Mouse (Mus musculus): ENCODE results near the gene Casp14. TPM values are rescaled to one million over a fixed set of nuclear protein-coding genes. Genes with fewer than 3 reads are reported as not detected.

The Casp14 gene
- polyA plus RNA-seq, 1 experiment from 2014 or later = not detected

DNA sequence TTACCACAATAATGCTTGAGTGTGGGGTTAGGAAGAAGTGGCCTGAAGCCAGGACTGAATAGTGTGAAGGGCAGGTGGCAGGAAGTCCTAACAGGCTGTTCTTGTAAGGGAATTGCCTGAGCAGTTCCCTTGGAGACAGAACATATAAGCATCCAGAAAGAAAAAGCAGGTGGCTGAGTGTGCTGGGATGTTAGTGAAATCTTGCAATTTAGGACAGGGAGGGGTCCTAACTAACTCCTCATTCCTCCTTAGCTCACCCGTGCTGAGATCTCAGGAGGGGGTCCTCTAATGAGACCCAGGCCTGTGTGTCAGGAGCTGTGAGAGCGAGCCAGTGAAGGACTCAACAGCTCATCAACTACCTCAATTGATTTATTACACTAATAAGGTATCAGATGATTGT, 5.3 kb upstream of the Casp14 start:
- no peak for TF ChIP-seq CTCF (IDR thresholded peaks at IDR 0.05; ENCODE audit: low read depth)
- no peak for ATAC-seq (replicated peaks; ENCODE audit: low FRiP score, low read depth)
- Histone ChIP-seq H3K27ac (no peak overlapping the region), H3K27me3 (ENCODE audit: insufficient read depth, low read length) (no peaks in the 10 kb centered on the region), H3K9ac (ENCODE audit: low read depth, low read length) (no peak overlapping the region), H3K4me3 (replicated peaks; ENCODE audit: low read depth, low read length) (no peak overlapping the region), H3K9me3 (replicated peaks; ENCODE audit: low read length) (no peaks in the 10 kb centered on the region), H3K4me2 (ENCODE audit: low read length) (no peak overlapping the region), H3K36me3 (ENCODE audit: insufficient read depth, low read length) (no peaks in the 10 kb centered on the region), H3K4me1 (replicated peaks; ENCODE audit: insufficient read depth, low read length) (no peaks in the 10 kb centered on the region)
- DNase-seq (ENCODE audit: low spot score) = no peak
- WGBS = 10% methylated on average over 2 of the region's 2 CpGs

DNA sequence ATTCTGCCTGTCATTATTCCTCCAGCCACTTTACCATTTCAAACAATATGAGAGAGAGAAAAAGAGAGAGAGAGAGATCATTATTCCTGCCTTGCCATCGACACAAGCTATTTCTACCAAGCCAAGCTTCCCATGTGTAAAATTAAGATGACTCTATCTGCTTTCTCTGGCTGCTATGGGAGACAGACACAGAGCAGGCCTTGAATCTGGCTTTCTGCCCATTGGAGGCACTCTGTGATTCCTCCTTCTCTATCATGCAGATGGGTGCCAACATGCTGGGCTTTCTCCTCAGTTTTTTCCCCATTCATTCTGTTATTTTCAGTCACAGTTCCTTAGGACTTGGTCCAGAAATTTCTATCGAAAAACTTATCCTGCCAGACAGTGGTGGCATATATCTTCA, 4.6 kb upstream of the Casp14 start:
- Histone ChIP-seq H3K27me3 (ENCODE audit: insufficient read depth, low read length) (no peaks in the 10 kb centered on the region), H3K9ac (ENCODE audit: low read depth, low read length) (no peak overlapping the region), H3K4me2 (ENCODE audit: low read length) (no peak overlapping the region), H3K9me3 (replicated peaks; ENCODE audit: low read length) (no peaks in the 10 kb centered on the region), H3K4me3 (replicated peaks; ENCODE audit: low read depth, low read length) (no peak overlapping the region), H3K27ac (no peak overlapping the region), H3K36me3 (ENCODE audit: insufficient read depth, low read length) (no peaks in the 10 kb centered on the region), H3K4me1 (replicated peaks; ENCODE audit: insufficient read depth, low read length) (no peaks in the 10 kb centered on the region)
- 68% methylated on average over 2 of the region's 2 CpGs for WGBS
- DNase-seq (ENCODE audit: low spot score) (no peak), ATAC-seq (replicated peaks; ENCODE audit: low FRiP score, low read depth) (no peak)
- no peak for TF ChIP-seq CTCF (IDR thresholded peaks at IDR 0.05; ENCODE audit: low read depth)

DNA sequence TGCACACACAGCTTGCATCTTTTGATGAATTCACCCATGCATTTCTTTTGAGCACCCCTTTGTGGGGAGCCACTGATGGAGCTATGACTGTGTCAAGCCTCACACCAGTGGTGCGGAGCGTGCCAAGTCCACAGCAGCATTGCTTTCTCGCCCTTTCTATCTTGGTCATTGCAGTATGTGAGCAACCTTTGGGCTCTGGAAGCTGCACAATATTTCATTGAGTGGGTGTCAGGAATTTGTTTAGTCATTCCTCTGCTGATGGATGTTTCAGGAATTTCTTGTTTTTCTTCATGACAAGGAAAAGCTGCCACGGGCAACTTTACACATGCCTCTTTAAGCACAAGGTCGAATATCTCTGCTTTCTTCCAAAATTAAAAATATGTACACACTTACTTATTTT, 3.9 kb upstream of the Casp14 start:
- DNase-seq (ENCODE audit: low spot score) = no peak
- Histone ChIP-seq H3K9me3 (replicated peaks; ENCODE audit: low read length) (no peaks in the 10 kb centered on the region), H3K36me3 (ENCODE audit: insufficient read depth, low read length) (no peaks in the 10 kb centered on the region), H3K4me2 (ENCODE audit: low read length) (no peak overlapping the region), H3K4me1 (replicated peaks; ENCODE audit: insufficient read depth, low read length) (no peaks in the 10 kb centered on the region), H3K9ac (ENCODE audit: low read depth, low read length) (no peak overlapping the region), H3K27me3 (ENCODE audit: insufficient read depth, low read length) (no peaks in the 10 kb centered on the region), H3K4me3 (replicated peaks; ENCODE audit: low read depth, low read length) (no peak overlapping the region), H3K27ac (no peak overlapping the region)
- TF ChIP-seq CTCF (IDR thresholded peaks at IDR 0.05; ENCODE audit: low read depth) = no peak
- no peak for ATAC-seq (replicated peaks; ENCODE audit: low FRiP score, low read depth)
- WGBS = 78% methylated on average over 5 of the region's 5 CpGs

DNA sequence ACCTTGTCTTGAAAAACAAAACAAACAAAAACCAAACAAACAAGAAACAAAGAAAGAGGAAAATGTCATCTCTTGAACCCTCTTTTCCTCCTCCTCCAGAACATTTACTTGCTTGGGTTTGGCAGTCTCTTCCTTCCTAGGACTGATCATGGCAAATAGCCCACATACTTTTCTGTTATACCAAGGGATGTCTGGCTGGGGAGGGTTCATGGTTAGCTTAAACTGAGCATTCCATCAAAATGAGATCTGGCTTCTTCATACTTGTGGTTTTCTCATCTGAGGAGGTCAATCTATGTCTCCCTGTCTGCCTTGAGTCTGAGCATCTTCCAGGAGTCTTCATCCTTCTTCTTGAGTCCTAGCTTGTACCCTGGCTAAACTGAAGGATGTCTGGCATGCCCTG, 1.9 kb downstream of the Casp14 start:
- Histone ChIP-seq H3K9me3 (replicated peaks; ENCODE audit: low read length) (no peaks in the 10 kb centered on the region), H3K4me1 (replicated peaks; ENCODE audit: insufficient read depth, low read length) (no peaks in the 10 kb centered on the region), H3K9ac (ENCODE audit: low read depth, low read length) (no peak overlapping the region), H3K4me2 (ENCODE audit: low read length) (no peak overlapping the region), H3K36me3 (ENCODE audit: insufficient read depth, low read length) (no peaks in the 10 kb centered on the region), H3K4me3 (replicated peaks; ENCODE audit: low read depth, low read length) (no peak overlapping the region), H3K27ac (no peak overlapping the region), H3K27me3 (ENCODE audit: insufficient read depth, low read length) (no peaks in the 10 kb centered on the region)
- ATAC-seq (replicated peaks; ENCODE audit: low FRiP score, low read depth) (no peak), DNase-seq (ENCODE audit: low spot score) (no peak)
- TF ChIP-seq CTCF (IDR thresholded peaks at IDR 0.05; ENCODE audit: low read depth) = no peak

- WGBS = 93% methylated on average over 7 of the region's 7 CpGs
Observed at GRCm38 (mm10) chr10:78715156-78715555, 2.9 kb downstream of the Casp14 start.

DNA sequence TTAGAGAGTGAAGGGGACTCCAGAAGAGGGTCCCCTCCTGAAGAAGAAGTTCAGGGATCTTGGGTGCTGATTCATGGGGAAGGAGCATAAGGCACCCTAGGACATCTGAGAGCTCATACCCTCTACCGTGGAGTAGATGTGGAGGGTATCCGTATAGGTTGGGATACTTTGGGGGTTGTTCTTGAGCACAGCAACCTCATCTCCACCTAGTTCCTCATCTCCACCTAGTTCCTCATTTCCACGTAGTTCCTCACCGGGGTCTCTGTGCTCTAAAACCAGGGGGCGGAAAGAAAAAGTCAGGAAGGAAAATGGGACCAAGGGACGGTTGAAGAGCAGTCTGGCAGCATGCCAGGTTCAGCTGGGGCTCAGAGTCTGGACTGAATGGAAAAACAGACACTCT, 4.0 kb downstream of the Casp14 start:
- ATAC-seq (replicated peaks; ENCODE audit: low FRiP score, low read depth) (no peak), DNase-seq (ENCODE audit: low spot score) (no peak)
- H3K9me3 ChIP-seq (replicated peaks; ENCODE audit: low read length) = no peaks in the 10 kb centered on the region
- no peak overlapping the region for H3K4me2 ChIP-seq (ENCODE audit: low read length)
- no peak overlapping the region for H3K9ac ChIP-seq (ENCODE audit: low read depth, low read length)
- no peaks in the 10 kb centered on the region for H3K27me3 ChIP-seq (ENCODE audit: insufficient read depth, low read length)
- H3K4me1 ChIP-seq (replicated peaks; ENCODE audit: insufficient read depth, low read length) = no peaks in the 10 kb centered on the region
- H3K4me3 ChIP-seq (replicated peaks; ENCODE audit: low read depth, low read length) = no peak overlapping the region
- TF ChIP-seq CTCF (IDR thresholded peaks at IDR 0.05; ENCODE audit: low read depth) = no peak
- 64% methylated on average over 6 of the region's 6 CpGs for WGBS
- H3K36me3 ChIP-seq (ENCODE audit: insufficient read depth, low read length) = no peaks in the 10 kb centered on the region
- no peak overlapping the region for H3K27ac ChIP-seq

More at GRCm38 (mm10) chr10:78715156-78715555, 2.9 kb downstream of the Casp14 start:
- H3K27ac ChIP-seq = no peak overlapping the region
- no peak overlapping the region for H3K9ac ChIP-seq (ENCODE audit: low read depth, low read length)
- no peaks in the 10 kb centered on the region for H3K4me1 ChIP-seq (replicated peaks; ENCODE audit: insufficient read depth, low read length)
- H3K4me2 ChIP-seq (ENCODE audit: low read length) = no peak overlapping the region
- H3K4me3 ChIP-seq (replicated peaks; ENCODE audit: low read depth, low read length) = no peak overlapping the region
- no peak for ATAC-seq (replicated peaks; ENCODE audit: low FRiP score, low read depth)
- no peak for DNase-seq (ENCODE audit: low spot score)
- no peaks in the 10 kb centered on the region for H3K36me3 ChIP-seq (ENCODE audit: insufficient read depth, low read length)
- H3K9me3 ChIP-seq (replicated peaks; ENCODE audit: low read length) = no peaks in the 10 kb centered on the region
- TF ChIP-seq CTCF (IDR thresholded peaks at IDR 0.05; ENCODE audit: low read depth) = no peak
- no peaks in the 10 kb centered on the region for H3K27me3 ChIP-seq (ENCODE audit: insufficient read depth, low read length)

DNA sequence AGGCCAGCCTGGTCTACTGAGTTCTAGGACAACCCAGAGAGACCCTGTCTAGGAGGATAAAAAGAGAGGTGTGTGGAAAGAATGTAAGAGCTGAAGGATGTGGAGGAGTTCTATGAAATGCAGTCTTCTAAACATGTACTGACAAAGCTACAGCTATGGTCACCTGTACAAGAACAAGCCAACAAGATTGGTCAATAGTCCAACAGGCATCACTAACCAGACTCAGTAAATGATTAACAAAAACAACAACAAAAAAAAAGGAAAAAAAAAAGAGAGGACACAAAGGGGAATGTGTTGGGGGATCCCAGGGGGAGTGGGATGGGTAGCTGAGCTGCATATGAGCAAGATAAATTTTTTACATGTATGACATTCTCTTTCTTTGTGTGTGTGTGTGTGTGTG, 7.4 kb downstream of the Casp14 start:
- no peak for TF ChIP-seq CTCF (IDR thresholded peaks at IDR 0.05; ENCODE audit: low read depth)
- DNase-seq (ENCODE audit: low spot score) = no peak
- no peak overlapping the region for H3K4me3 ChIP-seq (replicated peaks; ENCODE audit: low read depth, low read length)
- H3K9me3 ChIP-seq (replicated peaks; ENCODE audit: low read length) = no peaks in the 10 kb centered on the region
- H3K4me1 ChIP-seq (replicated peaks; ENCODE audit: insufficient read depth, low read length) = no peaks in the 10 kb centered on the region
- H3K4me2 ChIP-seq (ENCODE audit: low read length) = no peak overlapping the region
- H3K36me3 ChIP-seq (ENCODE audit: insufficient read depth, low read length) = no peaks in the 10 kb centered on the region
- H3K9ac ChIP-seq (ENCODE audit: low read depth, low read length) = no peak overlapping the region
- ATAC-seq (replicated peaks; ENCODE audit: low FRiP score, low read depth) = no peak
- no peak overlapping the region for H3K27ac ChIP-seq
- H3K27me3 ChIP-seq (ENCODE audit: insufficient read depth, low read length) = no peaks in the 10 kb centered on the region
